Mouse (Mus musculus): ENCODE measurements around the gene Pde2a. TPM values are rescaled to one million over a fixed set of nuclear protein-coding genes. Genes with fewer than 3 reads are reported as not detected.

Gene Pde2a
- polyA plus RNA-seq (2012; fragmentation: generic; extraction: Trizol): under 1 TPM; 0.06 to 0.08 TPM

DNA sequence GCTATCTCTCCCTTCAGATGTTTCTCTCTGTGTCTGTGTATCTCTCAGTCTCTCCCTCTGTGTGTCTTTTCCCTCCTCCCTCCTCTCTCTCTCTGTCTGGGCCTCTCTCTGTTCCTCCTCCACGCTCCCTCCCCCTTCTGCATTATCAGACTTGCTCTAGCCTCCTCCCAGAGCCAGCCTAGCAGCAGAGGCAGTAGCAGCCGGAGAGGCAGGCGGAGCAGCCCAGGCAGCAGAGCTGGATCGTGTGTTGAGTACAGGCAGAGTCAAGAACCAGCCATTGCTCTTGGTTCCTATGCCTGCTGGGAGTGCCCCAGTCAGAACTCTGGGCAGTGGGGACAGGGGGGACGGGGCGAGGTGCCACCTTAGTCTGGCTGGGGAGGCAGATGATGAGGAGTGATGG lies at the start of gene Pde2a:
Pde2a (plus strand) TSS at position 163 of the 400 bp plus-strand sequence.

DNA sequence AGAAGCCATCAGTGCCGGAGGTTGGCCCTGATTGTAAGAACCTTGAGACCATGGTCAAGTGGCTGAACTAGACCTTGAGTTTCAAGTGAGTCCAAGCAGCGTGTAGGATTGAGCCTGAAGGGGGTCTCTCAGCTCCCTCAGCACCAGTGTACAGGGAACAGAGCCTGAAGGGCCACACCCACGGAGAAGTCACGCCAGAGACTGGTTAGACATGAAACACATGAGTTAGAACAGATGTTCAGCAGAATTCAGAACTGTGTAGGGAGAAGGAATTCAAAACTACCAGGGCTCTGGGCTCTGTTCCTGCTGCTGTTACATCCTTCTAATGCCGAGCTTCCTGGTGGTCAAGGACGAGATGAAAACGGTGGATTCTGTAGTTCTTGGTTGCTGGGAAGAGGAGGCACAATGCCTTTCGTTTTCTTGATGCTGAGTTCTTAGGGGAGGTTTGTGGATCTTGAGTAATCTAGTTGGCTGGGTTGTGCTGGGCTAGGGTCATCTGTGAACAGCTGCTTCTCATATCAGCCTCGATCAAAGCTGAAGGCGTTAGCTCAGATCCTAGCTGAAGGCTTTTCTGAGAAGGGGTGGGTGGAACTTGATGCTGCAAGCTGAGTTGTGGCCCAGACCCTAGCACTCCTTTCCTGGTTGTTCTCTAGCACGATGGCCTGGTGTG lies 11.1 kb upstream of the Pde2a start, which contains the start of gene Gm45837:
Gm45837 (plus strand) TSS at position 620 of the 670 bp plus-strand sequence.

Other genes starting within 250 kb of the Pde2a start
- 10 to 100 TPM in 1 of 2 experiments, 1 to 10 TPM in 1; 5.5 to 10.1 TPM for gene Atg16l2, start 119.4 kb upstream of the Pde2a start, polyA plus RNA-seq (2012; fragmentation: generic; extraction: Trizol)
- 10 to 100 TPM in 1 of 2 experiments, 1 to 10 TPM in 1; 8.7 to 13.5 TPM for gene Stard10, start 104.6 kb upstream of the Pde2a start, polyA plus RNA-seq (2012; fragmentation: generic; extraction: Trizol)
- 10 to 100 TPM; 14.2 to 84.1 TPM for gene Arap1, start 73.6 kb upstream of the Pde2a start, polyA plus RNA-seq (2012; fragmentation: generic; extraction: Trizol)
- not detected for gene Gm45837, start 10.8 kb upstream of the Pde2a start, polyA plus RNA-seq (2012; fragmentation: generic; extraction: Trizol)
- not detected for gene Art2b, start 163.9 kb downstream of the Pde2a start, polyA plus RNA-seq (2012; fragmentation: generic; extraction: Trizol)
- 10 to 100 TPM; 46.1 to 72.1 TPM for gene Clpb, start 241.9 kb downstream of the Pde2a start, polyA plus RNA-seq (2012; fragmentation: generic; extraction: Trizol)

Data from C3H10T1/2 (cell line).